Mouse (Mus musculus) adrenal gland, postnatal 14 days (tissue): ENCODE data around the gene Gm5485. TPM values are rescaled to one million over a fixed set of nuclear protein-coding genes. Genes with fewer than 3 reads are reported as not detected.

Experiments
- DNase-seq: peaks from one replicate; pipeline ENCODE4 v3.0.0; 2021; ENCODE audit warnings: mixed read lengths
- long read RNA-seq, 2 experiments: library from polyadenylated mRNA; stranded (forward); transcript quantifications; one replicate each; pipeline ENCODE4 v2.0.0; 2021
- total RNA-seq: library from RNA; stranded (reverse); gene quantifications from 2 replicates; pipeline ENCODE4 v1.2.3, GENCODE M21; 2021

Gm5485 gene
- not detected in 2 replicates for total RNA-seq
- long read RNA-seq, experiment 1 = 0 reads
- long read RNA-seq, experiment 2 = 0 reads

- DNase-seq = no peak
These were observed at the start of gene Gm5485 for GRCm38 (mm10) chr16:48412246-48412645. Gene Gm5485 (minus strand): TSS chr16:48412416.

- DNase-seq = no peak
These were observed 41.0 kb upstream of the Gm5485 start for GRCm38 (mm10) chr16:48453264-48453663.

GRCm38 (mm10) chr16:48446161-48446925, 34.1 kb upstream of the Gm5485 start:
- DNase-seq = no peak

DNA sequence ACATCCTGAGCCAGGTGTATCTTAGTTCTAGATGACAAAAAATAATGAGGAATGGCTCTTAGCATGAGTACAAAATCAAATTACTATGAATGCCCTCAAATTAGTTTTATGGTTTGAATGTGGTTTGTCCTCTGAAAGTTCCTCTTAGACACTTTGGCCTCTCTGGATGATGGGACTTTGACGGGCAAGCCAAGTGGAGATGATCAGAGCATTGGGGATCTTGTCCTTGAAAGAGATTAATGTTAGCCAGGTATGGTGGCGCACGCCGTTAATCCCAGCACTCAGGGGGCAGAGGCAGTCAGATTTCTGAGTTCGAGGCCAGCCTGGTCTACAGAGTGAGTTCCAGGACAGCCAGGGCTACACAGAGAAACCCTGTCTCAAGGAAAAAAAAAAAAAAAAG, 32.4 kb upstream of the Gm5485 start:
- DNase-seq = no peak

GRCm38 (mm10) chr16:48437476-48437875, 25.3 kb upstream of the Gm5485 start:
- no peak for DNase-seq

GRCm38 (mm10) chr16:48435454-48435853, 23.2 kb upstream of the Gm5485 start:
- no peak for DNase-seq

DNA sequence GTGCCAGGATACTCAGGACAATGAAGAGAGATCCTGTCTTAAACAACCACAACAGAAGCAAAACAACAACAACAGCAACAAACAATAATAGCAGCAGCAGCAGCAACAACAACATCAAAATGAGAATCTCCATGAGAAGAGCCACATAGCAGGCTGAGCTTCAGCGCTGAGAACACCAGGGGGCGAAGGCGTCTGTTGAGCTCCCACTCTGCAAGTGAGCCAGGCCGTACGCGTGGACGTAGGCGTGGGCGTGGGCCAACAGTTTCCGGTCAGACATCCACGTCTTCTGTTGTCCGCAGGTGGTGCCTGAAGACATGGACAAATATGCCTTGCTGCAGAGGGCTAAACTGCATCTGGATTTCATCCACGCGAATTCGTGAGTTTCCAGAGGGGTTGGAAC, 18.8 kb upstream of the Gm5485 start, which contains the start of gene Morc1:
Gene Morc1 (plus strand): TSS at position 211 of the 400 bp plus-strand sequence.
- DNase-seq = no peak

DNA sequence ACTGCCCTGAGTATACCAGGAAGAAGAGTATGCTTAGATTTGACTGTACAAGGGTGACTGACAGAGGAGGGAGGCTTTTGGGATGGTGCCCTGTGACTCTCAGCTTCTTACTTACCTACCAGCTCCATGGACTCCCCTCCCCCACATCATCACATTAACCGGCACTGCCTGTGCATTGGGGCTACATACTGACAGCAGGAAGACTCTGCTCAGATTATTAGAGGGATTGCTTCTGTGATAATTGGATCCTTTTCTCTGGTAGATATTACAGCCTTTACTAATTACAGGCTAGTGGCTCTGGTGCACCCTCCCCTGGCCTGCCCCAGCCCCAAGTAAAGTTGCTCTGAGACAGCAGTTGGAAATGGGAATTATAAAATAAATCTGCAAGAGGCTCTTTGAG, 17.2 kb upstream of the Gm5485 start:
- DNase-seq = no peak

- DNase-seq = no peak
These were observed 11.9 kb upstream of the Gm5485 start for GRCm38 (mm10) chr16:48424069-48424468.

DNA sequence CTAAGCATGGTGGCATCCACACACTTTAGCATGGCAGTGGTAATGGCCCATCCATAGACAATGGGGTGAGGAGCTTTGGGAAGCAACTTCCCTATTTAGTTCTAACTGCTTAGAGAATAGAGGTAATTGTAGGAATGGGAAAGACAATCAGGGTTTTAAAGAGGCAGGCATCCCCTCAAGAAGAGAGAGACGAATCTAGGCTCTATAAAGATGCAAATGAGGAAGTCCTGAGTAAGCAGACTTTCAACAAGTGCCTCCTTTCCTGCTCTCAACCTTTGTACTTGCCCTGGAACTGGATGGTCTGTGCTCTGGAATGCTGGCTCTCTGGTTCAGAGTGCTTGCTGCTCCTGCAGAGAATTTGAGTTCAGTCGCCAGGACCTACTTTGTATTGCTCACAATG, 10.3 kb upstream of the Gm5485 start:
- DNase-seq = no peak

GRCm38 (mm10) chr16:48419035-48419434, 6.8 kb upstream of the Gm5485 start:
- no peak for DNase-seq

DNA sequence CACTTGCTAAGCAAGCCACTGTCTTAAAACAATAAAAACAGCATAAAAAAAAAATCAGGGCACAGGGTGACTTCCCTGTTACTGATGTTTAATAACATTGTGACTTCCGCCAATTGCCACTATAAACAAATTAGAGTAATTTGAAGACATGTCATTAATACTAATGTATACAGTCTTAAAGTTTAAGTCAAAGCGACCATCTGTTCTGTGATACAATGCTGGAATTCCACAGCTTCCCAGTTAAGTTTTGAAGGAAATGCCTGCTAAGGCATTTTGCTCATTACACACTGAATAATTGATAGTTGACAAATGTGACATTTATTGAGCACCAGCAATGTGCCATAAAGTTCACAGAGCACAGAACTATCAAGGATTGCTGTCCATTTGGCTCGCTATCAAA, 6.3 kb upstream of the Gm5485 start:
- no peak for DNase-seq

DNA sequence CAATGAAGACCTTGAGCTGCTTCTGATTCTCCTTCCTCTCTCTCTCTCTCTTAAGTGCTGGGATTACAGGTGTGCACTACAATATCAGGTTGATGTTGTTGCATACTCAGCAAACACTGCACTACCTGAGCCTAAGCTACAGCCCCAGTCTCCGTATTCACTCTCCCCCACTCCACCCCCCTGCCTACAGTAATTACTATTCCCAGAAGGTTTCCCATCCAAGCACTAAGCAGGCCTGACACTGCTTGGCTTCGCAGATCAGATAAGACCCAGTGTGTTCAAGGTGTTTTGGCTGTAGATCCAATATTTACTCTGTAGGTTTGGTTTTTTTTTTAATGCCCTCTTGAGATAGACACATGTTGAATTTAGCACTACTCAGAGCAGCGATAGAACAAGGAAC, 2.1 kb downstream of the Gm5485 start:
- DNase-seq = no peak

DNA sequence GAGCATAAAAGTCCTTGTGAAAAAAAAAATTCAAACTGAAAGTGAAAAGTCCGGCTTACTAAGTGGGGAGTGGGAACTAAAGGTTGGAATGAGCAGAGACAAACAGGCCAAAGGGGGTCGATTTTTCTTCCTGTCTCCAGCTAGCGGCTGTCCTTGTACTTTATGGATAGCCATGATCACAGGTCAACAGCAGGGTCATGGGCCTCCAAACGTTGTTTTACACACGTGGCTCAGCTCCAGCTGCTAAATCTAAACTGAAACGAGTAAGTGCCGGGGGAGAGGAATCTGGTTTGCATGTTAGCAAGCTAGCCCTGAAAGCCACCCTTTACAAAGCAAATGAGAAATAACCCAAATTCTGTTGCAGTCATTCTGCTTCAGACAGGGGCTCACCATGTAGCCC, 2.6 kb downstream of the Gm5485 start:
- DNase-seq = peak; percentile 7

DNA sequence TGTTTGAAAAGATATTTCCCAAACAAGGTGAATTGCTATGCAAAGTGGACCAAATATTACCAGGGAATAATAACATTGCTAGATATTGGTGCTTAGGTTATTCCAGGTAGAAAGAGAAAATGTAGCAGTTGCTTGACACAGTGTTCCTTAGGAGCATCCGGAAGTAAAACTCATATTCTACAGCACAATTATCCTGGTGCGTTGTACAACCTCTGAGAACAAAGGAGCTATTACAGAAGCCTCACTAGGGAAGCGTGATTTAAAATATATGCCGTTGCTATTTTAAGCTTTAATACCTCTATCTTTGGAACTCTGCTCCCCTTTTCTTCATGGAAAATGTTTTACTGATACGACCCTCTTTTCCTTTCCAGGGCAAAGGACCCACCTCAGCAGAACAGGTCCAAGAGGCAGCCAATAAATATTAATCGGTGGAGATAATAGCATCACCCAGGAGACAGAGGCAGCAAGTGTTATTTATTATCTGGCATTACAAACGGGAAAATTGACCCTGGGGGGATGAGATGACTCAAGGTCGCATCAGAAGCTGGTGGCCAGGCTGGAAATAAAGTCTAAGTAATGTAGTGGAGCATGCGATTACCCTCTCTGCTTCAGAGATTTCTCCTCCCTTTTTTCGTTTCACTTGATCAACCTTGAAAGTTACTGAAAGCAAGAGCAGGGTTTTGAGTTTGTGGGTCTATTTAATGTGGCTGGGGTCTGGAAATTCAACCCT, 6.4 kb downstream of the Gm5485 start:
- peak; percentile 13 for DNase-seq

DNA sequence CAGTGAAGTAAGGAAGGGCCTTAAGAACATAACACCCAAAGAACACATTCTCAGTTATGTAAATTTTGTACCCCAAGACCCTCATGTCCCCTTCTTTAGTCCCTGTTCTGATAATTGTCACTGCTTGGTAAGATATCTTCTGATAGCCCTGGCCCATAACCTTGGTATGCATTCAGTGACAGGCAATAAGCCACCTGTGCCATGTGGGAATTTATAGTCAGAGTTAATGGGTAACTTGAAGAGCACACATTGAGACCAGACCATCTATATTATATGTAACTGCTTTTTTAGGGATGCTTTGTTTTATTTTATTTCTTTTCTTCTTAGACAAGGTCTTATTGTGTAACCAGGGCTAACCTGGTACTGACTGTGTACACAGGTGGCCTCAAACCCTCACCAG, 8.2 kb downstream of the Gm5485 start:
- DNase-seq = no peak

DNA sequence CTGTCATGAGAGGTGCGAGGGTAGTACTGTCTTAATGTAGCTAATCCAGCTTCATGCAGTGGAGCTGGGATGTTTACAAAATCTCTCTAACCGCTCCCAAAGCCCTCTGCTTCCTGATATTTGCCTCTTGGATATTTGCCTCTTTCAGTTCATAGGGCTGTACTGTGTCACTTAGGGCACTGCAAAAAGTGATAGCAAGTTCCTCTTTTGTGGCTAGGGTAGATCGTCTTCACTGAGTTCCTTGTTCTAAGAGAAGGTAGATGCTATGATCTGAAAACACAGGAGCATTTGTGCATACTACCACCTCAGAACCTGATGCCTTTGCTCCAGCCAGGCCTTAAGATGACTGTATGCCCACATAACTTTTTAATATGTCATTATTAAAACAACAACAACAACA, 8.8 kb downstream of the Gm5485 start:
- DNase-seq = no peak

GRCm38 (mm10) chr16:48402963-48403362, 9.3 kb downstream of the Gm5485 start:
- DNase-seq = no peak

- no peak for DNase-seq
These were observed 16.9 kb downstream of the Gm5485 start for GRCm38 (mm10) chr16:48395278-48395677.

GRCm38 (mm10) chr16:48386982-48387381, 25.2 kb downstream of the Gm5485 start:
- DNase-seq = no peak

DNA sequence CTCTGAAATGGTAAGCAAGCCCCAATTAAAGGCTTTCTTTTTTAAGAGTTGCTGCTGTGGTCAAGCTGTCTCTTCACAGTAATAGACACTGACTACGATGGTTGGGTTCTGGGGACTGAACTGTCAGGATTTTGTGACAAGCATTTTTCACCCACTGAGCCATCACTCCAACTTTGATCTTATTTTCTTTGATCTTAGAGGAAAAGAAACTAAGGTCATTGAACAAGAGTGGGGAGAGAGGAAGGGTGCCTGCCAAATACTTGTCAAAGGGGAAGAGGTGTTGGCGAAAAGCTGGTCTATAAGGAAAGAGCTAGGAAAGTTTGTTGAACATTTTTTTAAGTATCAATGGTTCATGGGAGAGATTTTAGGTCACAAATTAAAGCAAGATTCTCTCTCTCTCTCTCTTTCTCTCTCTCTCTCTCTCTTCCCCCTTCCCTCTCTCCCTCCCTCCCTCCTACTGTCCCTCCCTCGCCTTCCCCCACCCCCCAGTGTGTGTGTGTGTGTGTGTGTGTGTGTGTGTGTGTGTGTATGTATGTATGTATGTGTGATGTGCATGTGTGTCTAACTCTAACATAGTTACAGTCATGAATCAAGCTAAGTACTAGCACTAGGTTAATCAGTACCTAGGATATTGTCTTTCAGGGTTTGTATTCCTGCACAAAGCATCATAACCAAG, 28.5 kb downstream of the Gm5485 start:
- DNase-seq = peak; percentile 6

GRCm38 (mm10) chr16:48373711-48374485, 38.3 kb downstream of the Gm5485 start:
- DNase-seq = no peak
